8 mouse cellular contexts compared by ENCODE assay signal in genomic region chr11:23255053-23255426, GRCm38 (mm10). TPM values are rescaled to one million over a fixed set of nuclear protein-coding genes. Genes with fewer than 3 reads are reported as not detected.
DNase-seq lines count a peak whose midpoint lies in the region; ATAC-seq and TF ChIP-seq lines count a peak whose summit lies in the region.

No protein-coding gene starts in this region.

- no peaks in the 10 kb centered on the region for H3K36me3 ChIP-seq in embryonic facial prominence, embryonic 15.5 days
- no peaks in the 10 kb centered on the region for H3K36me3 ChIP-seq in intestine, postnatal 0 days (ENCODE audit: control insufficient read depth, insufficient read depth)
- H3K36me3 ChIP-seq in neural tube, embryonic 14.5 days (ENCODE audit: control insufficient read depth, insufficient read depth, low read length), result no peaks in the 10 kb centered on the region

- no peak for DNase-seq in lung, adult 2 months
- DNase-seq in lung, postnatal 4 days, result no peak
- no peak for DNase-seq in yolk sac, embryonic 10.5 days (ENCODE audit: low spot score)
- no peak for DNase-seq in right cerebral cortex, postnatal 4 days
- DNase-seq in left cerebral cortex, postnatal 10 days (ENCODE audit: extremely low spot score in 1 of 2, low spot score in 2 of 2), result no peak

- no peak for TF ChIP-seq POLR2A in lung, adult 2 months (IDR thresholded peaks at IDR 0.05; ENCODE audit: borderline replicate concordance, extremely low read depth, low read depth, low read length)

- no peaks in the 10 kb centered on the region for H3K27me3 ChIP-seq in embryonic facial prominence, embryonic 15.5 days
- H3K27me3 ChIP-seq in intestine, postnatal 0 days (replicated peaks; ENCODE audit: control insufficient read depth, insufficient read depth, low read length), result no peaks in the 10 kb centered on the region
- H3K27me3 ChIP-seq in neural tube, embryonic 14.5 days (ENCODE audit: control insufficient read depth, insufficient read depth, low read length), result no peaks in the 10 kb centered on the region

- H3K9ac ChIP-seq in embryonic facial prominence, embryonic 15.5 days, result peak overlapping the region; percentile 67
- peak overlapping the region; percentile 57 for H3K9ac ChIP-seq in intestine, postnatal 0 days (ENCODE audit: low read depth, low read length)
- peak overlapping the region; percentile 60 for H3K9ac ChIP-seq in neural tube, embryonic 14.5 days (replicated peaks; ENCODE audit: low read depth, low read length)

- peak overlapping the region; percentile 89 for H3K4me3 ChIP-seq in lung, adult 2 months (replicated peaks; ENCODE audit: extremely low read depth, low read depth, low read length)
- peak overlapping the region; percentile 97 for H3K4me3 ChIP-seq in embryonic facial prominence, embryonic 15.5 days (replicated peaks)
- peak overlapping the region; percentile 99 for H3K4me3 ChIP-seq in intestine, postnatal 0 days (ENCODE audit: low read depth, low read length)
- H3K4me3 ChIP-seq in neural tube, embryonic 14.5 days (ENCODE audit: low read depth, low read length), result peak overlapping the region; percentile 92

- TF ChIP-seq CTCF in lung, adult 2 months (IDR thresholded peaks at IDR 0.05; ENCODE audit: insufficient read depth, low read length), result no peak
- no peak for TF ChIP-seq CTCF in intestine, postnatal 0 days (IDR thresholded peaks at IDR 0.05; ENCODE audit: low read depth)

- intact Hi-C loops in left cerebral cortex, postnatal 10 days (cut with DNase I), result loop anchor here (5.0 kb wide), 3 partner anchors 103 to 248 kb away; partner anchors contain the start of gene Fam161a

- H3K27ac ChIP-seq in embryonic facial prominence, embryonic 15.5 days (replicated peaks), result peak overlapping the region; percentile 94
- H3K27ac ChIP-seq in intestine, postnatal 0 days (ENCODE audit: low read depth, low read length), result peak overlapping the region; percentile 80
- peak overlapping the region; percentile 92 for H3K27ac ChIP-seq in neural tube, embryonic 14.5 days (ENCODE audit: low read depth, low read length)

- H3K4me1 ChIP-seq in lung, adult 2 months (ENCODE audit: control insufficient read depth, insufficient read depth, low read length), result peaks cover 9% of the 10 kb centered on the region
- H3K4me1 ChIP-seq in embryonic facial prominence, embryonic 15.5 days, result peaks cover 16% of the 10 kb centered on the region
- H3K4me1 ChIP-seq in intestine, postnatal 0 days (replicated peaks; ENCODE audit: control insufficient read depth, insufficient read depth, low read length), result no peaks in the 10 kb centered on the region
- H3K4me1 ChIP-seq in neural tube, embryonic 14.5 days (ENCODE audit: control insufficient read depth, insufficient read depth, low read length), result peaks cover 8% of the 10 kb centered on the region

- H3K4me2 ChIP-seq in embryonic facial prominence, embryonic 15.5 days (replicated peaks), result peak overlapping the region; percentile 60
- peak overlapping the region; percentile 74 for H3K4me2 ChIP-seq in intestine, postnatal 0 days (replicated peaks; ENCODE audit: low read depth)
- peak overlapping the region; percentile 58 for H3K4me2 ChIP-seq in neural tube, embryonic 14.5 days (ENCODE audit: low read depth, low read length)

- 2% methylated on average over 24 of the region's 24 CpGs for WGBS in lung, adult 2 months
- WGBS in embryonic facial prominence, embryonic 15.5 days, result 1% methylated on average over 24 of the region's 24 CpGs
- 1% methylated on average over 24 of the region's 24 CpGs for WGBS in intestine, postnatal 0 days
- 3% methylated on average over 24 of the region's 24 CpGs for WGBS in neural tube, embryonic 14.5 days

- ATAC-seq in embryonic facial prominence, embryonic 15.5 days (ENCODE audit: insufficient number of reproducible peaks, low FRiP score, low TSS enrichment, low read depth), result no peak
- peak; percentile 15 for ATAC-seq in intestine, postnatal 0 days
- ATAC-seq in neural tube, embryonic 14.5 days (ENCODE audit: low read depth), result no peak; the same call in 1 of the 2 replicates

- H3K9me3 ChIP-seq in embryonic facial prominence, embryonic 15.5 days (replicated peaks), result no peaks in the 10 kb centered on the region
- H3K9me3 ChIP-seq in intestine, postnatal 0 days (ENCODE audit: control insufficient read depth), result no peaks in the 10 kb centered on the region
- H3K9me3 ChIP-seq in neural tube, embryonic 14.5 days (ENCODE audit: control insufficient read depth, low read length), result no peaks in the 10 kb centered on the region

RNA-seq across cellular contexts. Expression of gene Xpo1, which starts 0.8 kb away (rescaled TPM):
- 5.6 and 7.1 TPM in 2 replicates for polyA plus RNA-seq in lung, adult 2 months (2012; rRNA removed)
- polyA plus RNA-seq in embryonic facial prominence, embryonic 15.5 days (2015; fragmentation: Nextera tagmentation; extraction: Ambion mirVana), result 74.9 and 79.6 TPM in 2 replicates
- 16.7 and 17.0 TPM in 2 replicates for polyA plus RNA-seq in intestine, postnatal 0 days (2015; fragmentation: Nextera tagmentation; extraction: Ambion mirVana)
- 88.5 and 93.6 TPM in 2 replicates for polyA plus RNA-seq in neural tube, embryonic 14.5 days (2014; fragmentation: Nextera tagmentation; extraction: Ambion mirVana)
- total RNA-seq in left cerebral cortex, postnatal 10 days (2021), result 10 to 100 TPM; 79.3 to 82.3 TPM

RNA-seq across cellular contexts. Expression of gene Usp34, which starts 51.7 kb away (rescaled TPM):
- 5.9 and 9.7 TPM in 2 replicates for polyA plus RNA-seq in lung, adult 2 months (2012; rRNA removed)
- 25.5 and 26.6 TPM in 2 replicates for polyA plus RNA-seq in embryonic facial prominence, embryonic 15.5 days (2015; fragmentation: Nextera tagmentation; extraction: Ambion mirVana)
- 13.4 and 17.6 TPM in 2 replicates for polyA plus RNA-seq in intestine, postnatal 0 days (2015; fragmentation: Nextera tagmentation; extraction: Ambion mirVana)
- polyA plus RNA-seq in neural tube, embryonic 14.5 days (2014; fragmentation: Nextera tagmentation; extraction: Ambion mirVana), result 49.7 and 54.0 TPM in 2 replicates
- total RNA-seq in left cerebral cortex, postnatal 10 days (2021), result 100 to 1,000 TPM; 125 to 127 TPM
